Mouse (Mus musculus): Measurements from ENCODE around the gene Mdm2. TPM values are rescaled to one million over a fixed set of nuclear protein-coding genes. Genes with fewer than 3 reads are reported as not detected.
"Not testable (repeated sequence)": the region's sequence is repeated elsewhere in the genome, so short reads cannot be mapped to it uniquely, and the experiment has no call there.

Mdm2 gene
- total and polyA plus RNA-seq, 2 experiments from 2014 or later: 28.7 to 65.1 TPM

DNA sequence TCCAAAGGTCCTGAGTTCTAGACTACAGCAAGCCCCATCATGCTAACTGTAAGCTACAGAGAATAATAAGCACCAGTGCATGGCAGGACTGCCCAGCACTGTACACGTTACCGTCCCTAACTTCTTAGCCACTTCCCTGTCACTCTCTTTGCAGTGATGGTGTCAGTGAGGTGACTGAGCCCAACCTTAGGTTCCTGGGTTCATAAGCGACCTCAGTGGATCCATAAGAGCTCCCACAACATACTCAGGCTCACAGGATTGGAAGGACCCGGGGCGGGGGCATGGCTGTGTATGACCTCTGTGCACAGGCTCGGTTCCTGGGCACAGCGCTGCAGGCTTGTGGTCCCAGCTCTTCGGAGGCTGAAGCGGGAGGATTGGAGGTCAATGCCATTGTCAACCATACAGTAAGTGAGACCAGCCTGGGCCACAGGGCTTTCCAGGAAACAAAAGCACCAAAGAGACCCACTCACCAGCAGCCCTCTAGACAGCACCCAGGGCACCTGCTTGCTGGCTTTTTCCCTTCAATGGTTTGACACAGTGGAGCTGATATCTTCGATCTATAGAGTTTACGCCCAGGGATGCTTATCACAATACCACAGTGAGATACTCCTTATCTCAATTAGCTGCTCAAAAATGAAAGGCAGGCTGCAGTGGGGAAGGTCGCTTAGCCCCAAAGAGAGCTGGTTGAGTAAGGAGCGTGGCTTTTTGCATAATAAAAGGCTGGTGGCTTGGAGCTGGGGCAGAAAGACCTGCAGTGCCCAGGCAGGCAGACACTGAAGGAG lies 27.8 kb upstream of the Mdm2 start:
- no peaks in the 10 kb centered on the region for H3K9me3 ChIP-seq (ENCODE audit: low read length)
- DNase-seq (ENCODE audit: low spot score) (no peak), ATAC-seq (ENCODE audit: low FRiP score) (no peak)
- H3K27me3 ChIP-seq (ENCODE audit: insufficient read depth, low read length): no peaks in the 10 kb centered on the region
- no peak for TF ChIP-seq CTCF (IDR thresholded peaks at IDR 0.05)
- no peaks in the 10 kb centered on the region for H3K4me1 ChIP-seq (ENCODE audit: insufficient read depth, low read length)
- H3K4me3 ChIP-seq (ENCODE audit: low read depth, low read length): no peak overlapping the region
- H3K4me2 ChIP-seq (ENCODE audit: low read depth, low read length, poor library complexity, severe bottlenecking): no peak overlapping the region
- 78% methylated on average over 13 of the region's 13 CpGs for WGBS
- H3K27ac ChIP-seq (ENCODE audit: low read depth, low read length): no peak overlapping the region
- no peak overlapping the region for H3K9ac ChIP-seq (replicated peaks; ENCODE audit: low read length, poor library complexity, severe bottlenecking)
- H3K36me3 ChIP-seq (ENCODE audit: insufficient read depth, low read length): peaks cover 35% of the 10 kb centered on the region

DNA sequence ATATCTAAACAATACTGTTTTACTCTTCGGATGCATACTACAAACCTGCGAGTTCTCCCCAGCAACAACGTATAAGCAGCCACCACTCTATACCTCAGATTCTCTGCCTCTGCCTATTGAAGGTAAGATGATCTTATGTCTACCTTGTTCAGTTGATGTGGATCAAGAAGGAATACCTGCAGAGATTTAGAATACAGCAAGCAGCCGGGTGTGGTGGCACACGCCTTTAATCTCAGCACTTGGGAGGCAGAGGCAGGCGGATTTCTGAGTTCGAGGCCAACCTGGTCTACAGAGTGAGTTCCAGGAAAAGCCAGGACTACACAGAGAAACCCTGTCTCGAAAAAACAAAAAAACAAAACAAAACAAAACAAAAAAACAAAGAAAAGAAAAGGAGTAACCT lies 26.9 kb upstream of the Mdm2 start:
- DNase-seq (ENCODE audit: low spot score); H3K4me2 ChIP-seq (ENCODE audit: low read depth, low read length, poor library complexity, severe bottlenecking); H3K27me3 ChIP-seq (ENCODE audit: insufficient read depth, low read length); H3K9ac ChIP-seq (replicated peaks; ENCODE audit: low read length, poor library complexity, severe bottlenecking); H3K4me3 ChIP-seq (ENCODE audit: low read depth, low read length); H3K27ac ChIP-seq (ENCODE audit: low read depth, low read length); ATAC-seq (ENCODE audit: low FRiP score); H3K9me3 ChIP-seq (ENCODE audit: low read length); H3K4me1 ChIP-seq (ENCODE audit: insufficient read depth, low read length): not testable (repeated sequence)
- 97% methylated on average over 8 of the region's 8 CpGs for WGBS
- peaks cover 35% of the 10 kb centered on the region for H3K36me3 ChIP-seq (ENCODE audit: insufficient read depth, low read length)

DNA sequence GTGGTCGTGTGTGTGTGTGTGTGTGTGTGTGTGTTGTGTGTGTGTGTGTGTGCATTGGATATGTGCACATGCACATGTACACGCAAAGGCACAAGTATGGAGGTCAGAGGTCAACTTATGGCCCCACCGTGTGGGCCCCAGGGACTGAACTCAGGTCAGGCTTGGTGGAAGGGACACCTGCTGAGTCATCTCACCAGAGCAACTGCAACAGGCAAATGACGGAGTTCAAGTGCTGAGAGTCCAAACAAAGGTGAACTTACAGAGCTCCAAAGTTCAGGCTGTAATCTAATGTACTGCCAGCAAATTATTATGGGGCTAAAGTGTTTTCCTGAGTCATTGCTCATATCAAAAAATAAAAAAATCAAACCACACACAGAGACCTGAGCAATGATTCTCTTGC lies 26.5 kb upstream of the Mdm2 start:
- Histone ChIP-seq H3K4me2 (ENCODE audit: low read depth, low read length, poor library complexity, severe bottlenecking) (no peak overlapping the region), H3K27me3 (ENCODE audit: insufficient read depth, low read length) (no peaks in the 10 kb centered on the region), H3K9me3 (ENCODE audit: low read length) (no peaks in the 10 kb centered on the region), H3K4me3 (ENCODE audit: low read depth, low read length) (no peak overlapping the region), H3K4me1 (ENCODE audit: insufficient read depth, low read length) (no peaks in the 10 kb centered on the region), H3K9ac (replicated peaks; ENCODE audit: low read length, poor library complexity, severe bottlenecking) (no peak overlapping the region), H3K36me3 (ENCODE audit: insufficient read depth, low read length) (peaks cover 35% of the 10 kb centered on the region), H3K27ac (ENCODE audit: low read depth, low read length) (no peak overlapping the region)
- 85% methylated on average over 4 of the region's 4 CpGs for whole genome bisulfite sequencing
- DNase-seq (ENCODE audit: low spot score): no peak
- no peak for ATAC-seq (ENCODE audit: low FRiP score)
- TF ChIP-seq CTCF (IDR thresholded peaks at IDR 0.05): no peak

DNA sequence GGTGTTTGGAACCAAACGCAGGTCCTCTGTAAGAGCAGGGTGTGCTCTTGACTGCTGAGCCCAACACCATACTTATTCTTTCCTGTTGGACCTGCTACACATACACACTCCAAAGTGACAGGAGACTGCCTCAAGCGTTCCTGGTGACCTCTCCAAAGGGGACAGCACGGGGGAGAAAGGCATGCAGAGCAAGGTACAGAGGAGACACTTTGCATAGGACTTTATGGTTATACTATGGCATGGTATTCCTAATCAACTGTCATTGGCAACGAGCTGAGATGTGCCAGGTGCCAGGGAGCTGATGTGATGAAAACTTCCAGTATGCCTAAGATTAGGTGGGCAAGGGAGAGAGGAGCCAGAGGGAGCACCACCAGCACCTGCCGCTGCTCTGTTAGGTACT lies 26.0 kb upstream of the Mdm2 start:
- Histone ChIP-seq H3K9ac (replicated peaks; ENCODE audit: low read length, poor library complexity, severe bottlenecking) (no peak overlapping the region), H3K36me3 (ENCODE audit: insufficient read depth, low read length) (peaks cover 35% of the 10 kb centered on the region), H3K4me1 (ENCODE audit: insufficient read depth, low read length) (no peaks in the 10 kb centered on the region), H3K4me3 (ENCODE audit: low read depth, low read length) (no peak overlapping the region), H3K4me2 (ENCODE audit: low read depth, low read length, poor library complexity, severe bottlenecking) (no peak overlapping the region), H3K27ac (ENCODE audit: low read depth, low read length) (no peak overlapping the region), H3K9me3 (ENCODE audit: low read length) (no peaks in the 10 kb centered on the region), H3K27me3 (ENCODE audit: insufficient read depth, low read length) (no peaks in the 10 kb centered on the region)
- no peak for ATAC-seq (ENCODE audit: low FRiP score)
- no peak for TF ChIP-seq CTCF (IDR thresholded peaks at IDR 0.05)
- DNase-seq (ENCODE audit: low spot score): no peak
- WGBS: 91% methylated on average over 5 of the region's 5 CpGs

DNA sequence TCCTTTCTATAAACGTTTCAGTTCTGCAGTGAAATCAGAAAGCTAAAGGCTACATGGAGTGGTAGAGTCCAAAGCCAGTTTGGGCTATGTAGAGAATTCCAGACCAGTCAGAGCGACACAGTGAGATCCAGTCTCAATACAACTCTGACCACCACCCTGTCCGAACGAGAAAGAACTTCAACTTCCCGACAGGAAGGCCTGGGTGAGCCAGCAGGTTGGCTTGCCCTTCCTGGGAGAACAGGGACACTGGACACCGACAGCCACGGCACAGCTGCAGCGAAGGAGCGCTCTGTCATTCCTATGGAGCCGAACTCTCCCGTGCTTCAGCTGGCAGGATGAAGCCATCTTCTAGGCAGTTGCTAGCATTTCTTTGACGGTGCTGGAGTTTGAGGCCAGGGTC lies 24.8 kb upstream of the Mdm2 start:
- WGBS: 92% methylated on average over 11 of the region's 12 CpGs
- not testable (repeated sequence) for DNase-seq (ENCODE audit: low spot score); H3K4me3 ChIP-seq (ENCODE audit: low read depth, low read length); H3K4me2 ChIP-seq (ENCODE audit: low read depth, low read length, poor library complexity, severe bottlenecking); H3K9me3 ChIP-seq (ENCODE audit: low read length); H3K27ac ChIP-seq (ENCODE audit: low read depth, low read length); H3K4me1 ChIP-seq (ENCODE audit: insufficient read depth, low read length); ATAC-seq (ENCODE audit: low FRiP score); H3K27me3 ChIP-seq (ENCODE audit: insufficient read depth, low read length); H3K9ac ChIP-seq (replicated peaks; ENCODE audit: low read length, poor library complexity, severe bottlenecking)
- peaks cover 32% of the 10 kb centered on the region for H3K36me3 ChIP-seq (ENCODE audit: insufficient read depth, low read length)

DNA sequence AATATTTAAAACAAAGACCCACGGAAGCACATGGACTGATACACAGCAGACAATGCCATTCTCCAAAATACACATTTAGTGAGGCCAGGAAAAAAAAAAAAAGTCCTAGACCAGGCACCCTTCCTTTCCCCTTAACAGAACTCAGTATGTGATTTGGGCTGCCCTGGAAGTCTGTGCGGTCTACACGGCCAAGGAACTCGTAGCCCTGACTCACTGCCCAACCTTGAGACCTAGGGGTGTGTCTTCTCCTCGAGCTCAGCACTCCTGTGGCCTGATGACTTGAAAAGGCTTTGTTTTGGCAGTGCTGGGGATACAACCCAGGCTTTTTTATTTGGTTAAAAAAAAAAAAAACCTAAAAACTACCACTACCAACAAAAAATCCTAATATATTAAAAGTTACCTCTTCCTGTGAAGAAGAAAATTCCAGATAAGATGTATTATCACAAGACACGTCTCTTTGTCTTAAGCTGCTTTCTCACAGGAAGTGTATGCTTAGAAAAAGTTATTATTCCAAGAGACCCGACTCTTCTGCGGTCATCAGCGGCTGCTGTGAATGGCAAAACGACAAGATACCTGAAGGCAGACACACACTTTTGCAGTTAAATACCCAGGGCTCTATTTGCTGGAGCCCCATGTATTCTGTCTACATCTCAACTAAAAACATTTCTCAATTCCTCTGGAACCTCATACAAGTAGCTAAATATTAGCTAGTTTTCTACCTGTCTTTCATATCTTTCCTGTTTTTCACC lies 23.7 kb upstream of the Mdm2 start:
- not testable (repeated sequence) for H3K4me3 ChIP-seq (ENCODE audit: low read depth, low read length); H3K4me2 ChIP-seq (ENCODE audit: low read depth, low read length, poor library complexity, severe bottlenecking); H3K27ac ChIP-seq (ENCODE audit: low read depth, low read length); H3K9ac ChIP-seq (replicated peaks; ENCODE audit: low read length, poor library complexity, severe bottlenecking); DNase-seq (ENCODE audit: low spot score); H3K27me3 ChIP-seq (ENCODE audit: insufficient read depth, low read length); H3K4me1 ChIP-seq (ENCODE audit: insufficient read depth, low read length); H3K9me3 ChIP-seq (ENCODE audit: low read length); ATAC-seq (ENCODE audit: low FRiP score)
- peaks cover 24% of the 10 kb centered on the region for H3K36me3 ChIP-seq (ENCODE audit: insufficient read depth, low read length)
- WGBS: 86% methylated on average over 9 of the region's 10 CpGs

DNA sequence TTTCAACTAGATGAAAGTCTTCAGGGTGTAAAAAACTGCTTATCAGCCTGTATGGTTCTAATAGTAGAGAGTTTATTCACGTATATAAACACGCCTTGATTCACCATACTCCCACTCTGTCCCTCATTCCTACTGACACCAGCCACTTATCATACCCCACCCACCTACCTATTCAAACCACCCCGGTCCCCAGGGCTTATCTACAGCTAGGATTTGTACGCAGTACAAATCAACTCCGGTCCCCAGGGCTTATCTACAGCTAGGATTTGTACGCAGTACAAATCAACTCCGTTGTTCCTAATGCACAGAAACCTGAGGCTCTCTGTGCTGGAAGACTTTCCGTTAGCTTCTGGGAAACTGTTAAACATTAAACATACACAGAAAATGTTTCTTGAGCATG lies 23.1 kb upstream of the Mdm2 start:
- H3K27me3 ChIP-seq (ENCODE audit: insufficient read depth, low read length); H3K4me2 ChIP-seq (ENCODE audit: low read depth, low read length, poor library complexity, severe bottlenecking); H3K9me3 ChIP-seq (ENCODE audit: low read length); H3K9ac ChIP-seq (replicated peaks; ENCODE audit: low read length, poor library complexity, severe bottlenecking); H3K4me3 ChIP-seq (ENCODE audit: low read depth, low read length); H3K27ac ChIP-seq (ENCODE audit: low read depth, low read length); H3K4me1 ChIP-seq (ENCODE audit: insufficient read depth, low read length); DNase-seq (ENCODE audit: low spot score); ATAC-seq (ENCODE audit: low FRiP score): not testable (repeated sequence)
- WGBS: 89% methylated on average over 8 of the region's 8 CpGs
- peaks cover 17% of the 10 kb centered on the region for H3K36me3 ChIP-seq (ENCODE audit: insufficient read depth, low read length)

All from midbrain, postnatal 0 days (tissue).